Mouse (Mus musculus) heart, embryonic 16.5 days (tissue): ENCODE measurements around the gene Tmem9b. TPM values are rescaled to one million over a fixed set of nuclear protein-coding genes. Genes with fewer than 3 reads are reported as not detected.

Experiments
- ATAC-seq: fragments of 200-750 bp; cut with Nextera tagmentation; replicated peaks from 2 replicates; pipeline ENCODE4 v1.8.0; 2017; ENCODE audit warnings: moderate number of reproducible peaks; ENCODE audit not compliant: insufficient read depth, low FRiP score; ENCODE audit errors: extremely low read depth
- H3K27ac ChIP-seq: fragments of 300-500 bp; sonication (generic); 2 replicates; pipeline ENCODE4 v1.5.1; 2014; ENCODE audit warnings: mild to moderate bottlenecking, low read length, control low read depth, moderate library complexity
- H3K27me3 ChIP-seq: fragments of 300-500 bp; sonication (generic); 2 replicates; pipeline ENCODE4 v1.6.1; 2014; ENCODE audit warnings: low read length, mixed read lengths; ENCODE audit not compliant: control insufficient read depth, insufficient read depth
- H3K36me3 ChIP-seq: fragments of 300-500 bp; sonication (generic); 2 replicates; pipeline ENCODE4 v1.6.1; 2014; ENCODE audit not compliant: control insufficient read depth, insufficient read depth
- H3K4me1 ChIP-seq: fragments of 300-500 bp; sonication (generic); 2 replicates; pipeline ENCODE4 v1.6.1; 2014; ENCODE audit warnings: low read length, mixed read lengths; ENCODE audit not compliant: control insufficient read depth, insufficient read depth
- H3K4me2 ChIP-seq: fragments of 300-500 bp; sonication (generic); 2 replicates; pipeline ENCODE4 v1.6.1; 2014; ENCODE audit warnings: low read depth, mild to moderate bottlenecking, control low read depth, low read length
- H3K4me3 ChIP-seq: fragments of 300-500 bp; sonication (generic); 2 replicates; pipeline ENCODE4 v1.5.1; 2014; ENCODE audit warnings: mild to moderate bottlenecking, control low read depth, low read length
- H3K9ac ChIP-seq: fragments of 300-500 bp; sonication (generic); 2 replicates; pipeline ENCODE4 v1.6.1; 2014; ENCODE audit warnings: low read length, control low read depth
- H3K9me3 ChIP-seq: fragments of 300-500 bp; sonication (generic); replicated peaks from 2 replicates; pipeline ENCODE4 v1.6.1; 2016; ENCODE audit warnings: low read length; ENCODE audit not compliant: control insufficient read depth
- WGBS: fragments of 180-500 bp; shearing (Covaris S2); extraction: QIAGEN DNeasy Blood & Tissue Kit; methylation state at CpG from one replicate; pipeline ENCODE4 v1.1.7; 2014; 5-methylcytosine and 5-hydroxymethylcytosine counted together
- polyA plus RNA-seq: library from polyadenylated mRNA; unstranded; fragments of >200 nt; fragmentation: Nextera tagmentation; extraction: Ambion mirVana; gene quantifications from 2 replicates; pipeline ENCODE4 v1.2.1, GENCODE M21; 2015

Tmem9b gene
- 60.6 and 61.6 TPM in 2 replicates for polyA plus RNA-seq

DNA sequence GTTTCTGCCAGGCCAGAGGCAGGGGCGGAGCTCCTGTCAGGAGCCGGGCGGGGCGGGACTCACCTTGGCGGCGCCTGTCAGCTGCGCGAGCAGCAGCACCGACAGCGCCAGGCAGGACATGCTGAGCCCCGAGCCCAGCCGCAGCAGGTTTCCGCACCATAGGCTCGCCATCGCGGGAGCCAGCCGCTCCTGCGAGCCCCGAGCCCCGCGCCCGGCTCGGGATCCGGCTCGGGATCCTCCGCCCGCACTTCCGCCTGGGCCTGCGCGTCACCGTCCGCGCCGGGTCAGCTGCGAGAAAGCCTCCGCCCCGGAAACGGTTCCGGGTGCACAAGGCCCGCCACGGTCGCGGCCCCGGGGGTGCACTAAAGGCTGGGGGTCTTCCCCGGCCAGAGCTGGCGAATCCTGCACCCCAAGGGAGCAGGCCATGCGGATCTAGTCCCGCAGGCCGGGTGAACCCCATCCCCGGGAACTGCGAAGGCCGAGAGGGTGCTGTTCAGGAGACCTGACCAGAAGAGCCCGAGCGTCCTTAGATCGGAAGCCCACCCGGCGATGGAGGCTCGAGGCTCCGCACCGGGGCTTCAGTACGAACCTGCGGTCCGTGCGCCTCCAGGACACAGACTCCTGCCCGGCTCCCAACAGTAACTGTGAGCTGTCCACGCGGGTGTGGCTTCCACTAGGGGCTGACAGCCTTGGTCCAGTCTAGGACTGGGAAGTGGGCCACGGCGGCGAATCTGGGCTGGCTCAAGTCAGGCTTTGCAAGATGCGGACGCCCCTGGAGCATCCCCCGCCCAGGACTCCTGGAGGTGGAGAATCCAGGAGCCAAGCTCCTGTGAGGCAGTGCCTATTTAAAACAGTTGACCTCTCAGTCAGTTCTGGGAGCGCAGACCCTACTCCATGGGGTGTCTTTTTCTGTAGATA, at the start of gene Tmem9b:
Tmem9b (minus strand) TSS at position 868 of the 918 bp plus-strand sequence.
- Histone ChIP-seq H3K4me3 (peak within 1 kb of the TSS; percentile 69), H3K9ac (peak within 1 kb of the TSS; percentile 82), H3K4me2 (peak within 1 kb of the TSS; percentile 87), H3K36me3 (no peaks in the 10 kb centered on the region), H3K9me3 (no peaks in the 10 kb centered on the region), H3K4me1 (peaks cover 14% of the 10 kb centered on the region), H3K27ac (peak within 1 kb of the TSS; percentile 75), H3K27me3 (no peaks in the 10 kb centered on the region)
- ATAC-seq, result peak; percentile 90
- under 1% methylated on average over 74 of the region's 74 CpGs for WGBS

DNA sequence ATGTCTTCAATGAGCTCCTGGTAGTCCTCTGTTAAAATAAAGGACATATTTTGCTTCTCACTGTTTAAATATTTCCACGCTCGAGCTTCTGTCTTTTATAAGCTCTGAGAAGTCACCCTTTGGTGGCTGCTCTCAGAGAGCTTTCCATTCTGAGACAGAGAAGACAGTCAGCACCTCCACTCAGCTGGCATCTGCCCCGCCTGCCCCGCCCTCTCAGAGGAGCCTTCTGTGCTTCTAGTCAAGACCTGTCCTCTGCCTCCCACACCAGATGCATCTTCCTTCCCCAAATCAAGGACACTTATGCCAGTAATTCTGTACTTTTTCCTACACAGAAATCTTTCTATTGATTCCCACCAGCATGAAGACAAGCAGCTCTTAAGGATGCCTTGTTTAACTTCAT, 48.0 kb upstream of the Tmem9b start:
- Histone ChIP-seq H3K4me3 (no peak overlapping the region), H3K27me3 (no peaks in the 10 kb centered on the region), H3K9me3 (no peaks in the 10 kb centered on the region), H3K4me1 (peaks cover 38% of the 10 kb centered on the region), H3K27ac (no peak overlapping the region), H3K9ac (no peak overlapping the region), H3K36me3 (no peaks in the 10 kb centered on the region), H3K4me2 (no peak overlapping the region)
- 82% methylated on average over 4 of the region's 4 CpGs for WGBS
- ATAC-seq, result no peak

- peaks cover 45% of the 10 kb centered on the region for H3K4me1 ChIP-seq
- H3K27ac ChIP-seq, result no peak overlapping the region
- H3K9me3 ChIP-seq, result no peaks in the 10 kb centered on the region
- H3K4me3 ChIP-seq, result no peak overlapping the region
- 49% methylated on average over 11 of the region's 11 CpGs for WGBS
- no peaks in the 10 kb centered on the region for H3K36me3 ChIP-seq
- H3K27me3 ChIP-seq, result no peaks in the 10 kb centered on the region
- ATAC-seq, result no peak
- no peak overlapping the region for H3K4me2 ChIP-seq
- H3K9ac ChIP-seq, result no peak overlapping the region
These were observed 46.5 kb upstream of the Tmem9b start for GRCm38 (mm10) chr7:109799168-109799567.

- Histone ChIP-seq H3K9me3 (no peaks in the 10 kb centered on the region), H3K4me2 (peak overlapping the region; percentile 16; the same call in 1 of the 2 replicates), H3K9ac (peak overlapping the region; percentile 21; the same call in 1 of the 2 replicates), H3K4me1 (peaks cover 26% of the 10 kb centered on the region), H3K36me3 (no peaks in the 10 kb centered on the region), H3K4me3 (no peak overlapping the region), H3K27ac (peak overlapping the region; percentile 79), H3K27me3 (no peaks in the 10 kb centered on the region)
- 25% methylated on average over 5 of the region's 5 CpGs for WGBS
- peak; percentile 79 for ATAC-seq
These were observed 42.9 kb upstream of the Tmem9b start for GRCm38 (mm10) chr7:109795564-109795963.

DNA sequence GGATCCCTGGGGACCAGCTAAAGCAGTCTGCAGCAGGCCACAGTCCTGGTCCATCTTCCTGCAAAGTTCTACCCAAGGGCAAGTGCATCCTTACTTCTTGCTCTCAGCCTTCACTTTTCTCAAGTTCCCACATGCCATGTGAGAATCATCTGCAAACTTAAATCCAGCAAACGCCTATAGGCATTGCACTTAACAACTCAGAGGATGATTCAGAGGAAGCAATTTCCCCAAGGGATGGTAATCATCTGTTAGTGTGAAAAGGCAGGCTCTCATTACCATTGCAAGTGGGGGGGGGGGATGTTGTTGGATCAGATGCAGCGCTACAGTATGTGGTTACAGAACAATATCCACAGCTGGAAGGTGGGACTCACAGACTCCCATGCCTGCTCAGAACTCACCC, 41.9 kb upstream of the Tmem9b start:
- Histone ChIP-seq H3K9ac (no peak overlapping the region), H3K4me1 (peaks cover 26% of the 10 kb centered on the region), H3K9me3 (no peaks in the 10 kb centered on the region), H3K27me3 (no peaks in the 10 kb centered on the region), H3K4me3 (no peak overlapping the region), H3K27ac (no peak overlapping the region), H3K36me3 (no peaks in the 10 kb centered on the region), H3K4me2 (no peak overlapping the region)
- ATAC-seq, result no peak
- WGBS, result 77% methylated on average over 2 of the region's 2 CpGs

DNA sequence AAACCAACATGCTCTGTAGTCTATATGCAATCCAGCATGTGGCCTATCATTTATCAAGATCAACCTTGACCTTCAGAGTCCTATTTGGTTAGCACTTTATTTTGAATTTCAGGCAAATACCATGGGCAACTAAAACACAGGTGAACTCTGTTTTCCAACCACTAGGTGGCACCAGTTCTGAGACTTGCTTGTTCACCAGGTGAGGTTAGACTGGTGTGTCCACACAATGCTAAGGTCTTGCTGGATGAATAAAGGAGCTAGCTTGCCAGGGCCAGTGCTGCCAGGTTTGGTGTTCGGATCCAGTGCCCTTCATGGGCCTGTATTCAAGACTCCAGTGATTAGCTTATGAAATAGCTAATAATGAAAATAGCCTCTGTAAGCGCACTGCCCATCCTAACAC, 40.1 kb upstream of the Tmem9b start:
- Histone ChIP-seq H3K4me3 (no peak overlapping the region), H3K4me2 (no peak overlapping the region), H3K4me1 (peaks cover 18% of the 10 kb centered on the region), H3K9ac (no peak overlapping the region), H3K27me3 (no peaks in the 10 kb centered on the region), H3K27ac (no peak overlapping the region), H3K36me3 (no peaks in the 10 kb centered on the region), H3K9me3 (no peaks in the 10 kb centered on the region)
- ATAC-seq, result no peak
- whole genome bisulfite sequencing, result 68% methylated on average over 2 of the region's 2 CpGs

DNA sequence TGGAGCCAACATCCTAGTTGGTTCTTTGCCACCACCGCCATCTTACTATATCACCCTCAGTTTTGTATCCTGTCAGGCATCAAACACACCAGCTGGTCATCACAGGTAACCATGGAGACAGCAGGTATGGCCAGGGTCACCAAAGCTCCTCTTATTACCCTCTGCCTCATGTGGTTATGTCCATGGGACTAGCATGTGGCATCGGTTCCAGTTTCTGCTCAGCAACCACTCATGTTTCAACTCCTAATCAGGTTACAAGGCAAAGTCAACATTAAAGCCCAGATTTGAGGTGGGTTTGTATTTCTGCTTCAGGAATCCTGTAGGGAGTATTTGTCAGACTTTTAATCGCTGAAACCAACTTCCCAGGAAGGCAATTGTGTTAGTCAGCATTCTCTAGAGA, 38.1 kb upstream of the Tmem9b start:
- Histone ChIP-seq H3K4me1 (peaks cover 13% of the 10 kb centered on the region), H3K27ac (no peak overlapping the region), H3K4me3 (no peak overlapping the region), H3K4me2 (no peak overlapping the region), H3K9ac (no peak overlapping the region), H3K9me3 (no peaks in the 10 kb centered on the region), H3K36me3 (no peaks in the 10 kb centered on the region), H3K27me3 (no peaks in the 10 kb centered on the region)
- no peak for ATAC-seq
- 75% methylated on average over 3 of the region's 3 CpGs for WGBS

- Histone ChIP-seq H3K27ac (no peak overlapping the region), H3K27me3 (peaks cover 12% of the 10 kb centered on the region), H3K9ac (no peak overlapping the region), H3K4me3 (no peak overlapping the region), H3K9me3 (no peaks in the 10 kb centered on the region), H3K4me1 (no peaks in the 10 kb centered on the region), H3K4me2 (no peak overlapping the region), H3K36me3 (no peaks in the 10 kb centered on the region)
- no peak for ATAC-seq
- WGBS, result 65% methylated on average over 2 of the region's 2 CpGs
These were observed 35.2 kb upstream of the Tmem9b start for GRCm38 (mm10) chr7:109787860-109788259.

DNA sequence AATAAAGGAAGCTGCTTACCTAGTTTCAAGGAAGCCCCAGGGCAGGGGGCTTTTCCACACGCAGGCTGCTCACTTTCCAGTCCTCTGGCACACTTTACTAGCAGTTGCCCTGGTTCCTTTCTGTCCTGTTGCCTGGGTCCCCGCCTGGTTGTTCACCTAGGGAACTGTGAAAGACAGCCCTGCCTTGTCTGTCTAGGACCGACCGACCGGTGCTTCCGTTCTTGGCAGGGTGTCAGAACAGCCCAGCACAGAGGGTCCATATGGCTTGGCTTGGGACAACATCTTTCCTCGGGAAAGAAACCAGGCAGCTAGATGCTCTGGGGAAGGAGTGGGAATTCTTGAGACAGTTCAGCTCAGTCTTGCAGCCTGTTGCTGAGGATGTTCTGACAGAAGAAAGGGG, 30.6 kb upstream of the Tmem9b start:
- H3K4me1 ChIP-seq, result peaks cover 11% of the 10 kb centered on the region
- WGBS, result 31% methylated on average over 7 of the region's 7 CpGs

More for the DNA sequence above, 30.6 kb upstream of the Tmem9b start:
- no peak for ATAC-seq
- no peaks in the 10 kb centered on the region for H3K36me3 ChIP-seq
- no peak overlapping the region for H3K4me2 ChIP-seq
- H3K4me3 ChIP-seq, result no peak overlapping the region
- no peak overlapping the region for H3K27ac ChIP-seq
- H3K27me3 ChIP-seq, result peaks cover 47% of the 10 kb centered on the region
- H3K9ac ChIP-seq, result no peak overlapping the region
- H3K9me3 ChIP-seq, result no peaks in the 10 kb centered on the region
